Mouse (Mus musculus) MEL (cell line): ENCODE results near the gene Wnk4. TPM values are rescaled to one million over a fixed set of nuclear protein-coding genes. Genes with fewer than 3 reads are reported as not detected.

Experiments used
- DNase-seq: peaks from one replicate; pipeline ENCODE4 v3.0.0; 2011; ENCODE audit warnings: low read depth, low spot score
- H3K27ac ChIP-seq: 2 replicates; pipeline ENCODE4 v1.5.1; 2012; ENCODE audit warnings: low read depth, mild to moderate bottlenecking, control low read depth, low read length, moderate library complexity; ENCODE audit not compliant: control insufficient read depth
- H3K27me3 ChIP-seq, 2 experiments: fragments of 150-350 bp in 1 of 2; sonication (generic) in 1 of 2; 2 replicates each; pipeline ENCODE4 v1.6.1; 2012; ENCODE audit warnings: low read length in 2 of 2, mild to moderate bottlenecking in 2 of 2, improper control_type of control experiment in 1 of 2, moderate library complexity in 1 of 2; ENCODE audit not compliant: insufficient read depth in 2 of 2, control insufficient read depth in 1 of 2
- H3K36me3 ChIP-seq, 2 experiments: 2 replicates each; pipeline ENCODE4 v1.6.1; 2012 to 2014; ENCODE audit warnings: low read length in 2 of 2, improper control_type of control experiment in 1 of 2, inconsistent platforms in 1 of 2, mild to moderate bottlenecking in 1 of 2; ENCODE audit not compliant: insufficient read depth in 2 of 2, control insufficient read depth in 1 of 2
- H3K4me1 ChIP-seq, 2 experiments: fragments of 150-350 bp in 1 of 2; sonication (generic) in 1 of 2; 2 replicates each; pipeline ENCODE4 v1.6.1; 2012; ENCODE audit warnings: low read length in 2 of 2, improper control_type of control experiment in 1 of 2, mild to moderate bottlenecking in 1 of 2; ENCODE audit not compliant: insufficient read depth in 2 of 2, control insufficient read depth in 1 of 2
- H3K4me3 ChIP-seq, 2 experiments: fragments of 150-350 bp in 1 of 2; sonication (generic) in 1 of 2; 2 replicates each; pipeline ENCODE4 v1.5.1; 2012; ENCODE audit warnings: low read depth in 2 of 2, low read length in 2 of 2, mild to moderate bottlenecking in 2 of 2, moderate library complexity in 2 of 2, control low read depth in 1 of 2, improper control_type of control experiment in 1 of 2; ENCODE audit not compliant: control insufficient read depth in 1 of 2, insufficient read depth in 1 of 2
- H3K79me2 ChIP-seq: 2 replicates; pipeline ENCODE4 v1.6.1; 2012; ENCODE audit warnings: mild to moderate bottlenecking, low read length, moderate library complexity; ENCODE audit not compliant: control insufficient read depth, poor library complexity, insufficient read depth
- H3K9ac ChIP-seq: 2 replicates; pipeline ENCODE4 v1.6.1; 2012; ENCODE audit warnings: low read depth, mild to moderate bottlenecking, control low read depth, low read length, moderate library complexity; ENCODE audit not compliant: control insufficient read depth, poor library complexity, severe bottlenecking
- H3K9me3 ChIP-seq: fragments of 150-350 bp; sonication (generic); replicated peaks from 2 replicates; pipeline ENCODE4 v1.6.1; 2012; ENCODE audit warnings: mild to moderate bottlenecking, low read length, improper control_type of control experiment, moderate library complexity; ENCODE audit not compliant: insufficient read depth
- CTCF ChIP-seq, 3 experiments: IDR thresholded peaks in 2 of 3; conservative IDR thresholded peaks in 1 of 3; 2 replicates each; pipeline ENCODE4 v1.5.1; 2011 to 2012; ENCODE audit warnings: low read length in 3 of 3, low read depth in 2 of 3, mild to moderate bottlenecking in 2 of 3, improper control_type of control experiment in 1 of 3, inconsistent platforms in 1 of 3, mixed read lengths in 1 of 3, moderate library complexity in 1 of 3; ENCODE audit not compliant: control insufficient read depth in 1 of 3, insufficient read depth in 1 of 3, poor library complexity in 1 of 3, severe bottlenecking in 1 of 3
- E2F4 ChIP-seq: IDR thresholded peaks from 2 replicates; pipeline ENCODE4 v1.6.1; 2011; ENCODE audit warnings: low read depth, low read length, improper control_type of control experiment, borderline replicate concordance
- ELF1 ChIP-seq: IDR thresholded peaks from 2 replicates; pipeline ENCODE4 v1.6.1; 2014; ENCODE audit warnings: low read depth, mild to moderate bottlenecking, inconsistent platforms, low read length, improper control_type of control experiment, moderate library complexity
- ETS1 ChIP-seq: IDR thresholded peaks from 2 replicates; pipeline ENCODE4 v1.6.1; 2012; ENCODE audit warnings: low read depth, mild to moderate bottlenecking, inconsistent platforms, low read length, improper control_type of control experiment, moderate library complexity
- JUND ChIP-seq: IDR thresholded peaks from 2 replicates; pipeline ENCODE4 v1.6.1; 2011; ENCODE audit warnings: low read depth, mild to moderate bottlenecking, improper control_type of control experiment, low read length
- KAT2A ChIP-seq: conservative IDR thresholded peaks from 2 replicates; pipeline ENCODE4 v1.6.1; 2012; ENCODE audit warnings: low read depth, low read length, improper control_type of control experiment, inconsistent platforms
- MAFK ChIP-seq: IDR thresholded peaks from 2 replicates; pipeline ENCODE4 v1.6.1; 2011; ENCODE audit warnings: low read depth, mild to moderate bottlenecking, low read length, improper control_type of control experiment, borderline replicate concordance
- MAZ ChIP-seq: IDR thresholded peaks from 2 replicates; pipeline ENCODE4 v1.6.1; 2012; ENCODE audit warnings: low read depth, mild to moderate bottlenecking, inconsistent platforms, low read length, improper control_type of control experiment
- NRF1 ChIP-seq: IDR thresholded peaks from 2 replicates; pipeline ENCODE4 v1.6.1; 2014; ENCODE audit warnings: low read depth, mild to moderate bottlenecking, inconsistent platforms, low read length, improper control_type of control experiment, moderate library complexity; ENCODE audit not compliant: poor library complexity, insufficient read depth, severe bottlenecking
- POLR2A ChIP-seq, 2 experiments: IDR thresholded peaks; 2 replicates each; pipeline ENCODE4 v1.6.1; 2011 to 2012; ENCODE audit warnings: low read length in 2 of 2, mild to moderate bottlenecking in 2 of 2, control low read depth in 1 of 2, improper control_type of control experiment in 1 of 2, low read depth in 1 of 2, moderate library complexity in 1 of 2; ENCODE audit not compliant: control insufficient read depth in 1 of 2, insufficient read depth in 1 of 2, poor library complexity in 1 of 2
- POLR2AphosphoS5 ChIP-seq: IDR thresholded peaks from 2 replicates; pipeline ENCODE4 v1.6.1; 2012; ENCODE audit warnings: low read depth, borderline replicate concordance, mild to moderate bottlenecking, inconsistent platforms, low read length, moderate library complexity, mixed read lengths
- RCOR1 ChIP-seq: IDR thresholded peaks from 2 replicates; pipeline ENCODE4 v1.6.1; 2012; ENCODE audit warnings: low read depth, mild to moderate bottlenecking, inconsistent platforms, low read length, improper control_type of control experiment
- SIN3A ChIP-seq: IDR thresholded peaks from 2 replicates; pipeline ENCODE4 v1.6.1; 2012; ENCODE audit warnings: low read length, improper control_type of control experiment, inconsistent platforms
- TBP ChIP-seq: IDR thresholded peaks from 2 replicates; pipeline ENCODE4 v1.8.0; 2011; ENCODE audit warnings: low read depth, low read length, improper control_type of control experiment
- UBTF ChIP-seq: IDR thresholded peaks from 2 replicates; pipeline ENCODE4 v1.6.1; 2012; ENCODE audit warnings: low read depth, mild to moderate bottlenecking, inconsistent platforms, low read length, improper control_type of control experiment, moderate library complexity, borderline replicate concordance; ENCODE audit not compliant: insufficient read depth
- USF2 ChIP-seq, 2 experiments: IDR thresholded peaks; 2 replicates each; pipeline ENCODE4 v1.6.1; 2011 to 2012; ENCODE audit warnings: improper control_type of control experiment in 2 of 2, low read length in 2 of 2, borderline replicate concordance in 1 of 2, inconsistent platforms in 1 of 2, low read depth in 1 of 2, mild to moderate bottlenecking in 1 of 2; ENCODE audit not compliant: insufficient read depth in 1 of 2
- ZNF384 ChIP-seq: IDR thresholded peaks from 2 replicates; pipeline ENCODE4 v1.6.1; 2012; ENCODE audit warnings: low read depth, mild to moderate bottlenecking, inconsistent platforms, low read length, improper control_type of control experiment
- polyA plus RNA-seq, 2 experiments: library from polyadenylated mRNA; stranded (reverse) in 1 of 2; unstranded in 1 of 2; fragments of >175 nt in 1 of 2; fragments of >200 nt in 1 of 2; gene quantifications; 2 replicates each; pipeline versions ENCODE4 v1.2.1 to v1.2.4; 2012; ENCODE audit warnings: low replicate concordance in 2 of 2, low read depth in 1 of 2; ENCODE audit not compliant: insufficient read length in 2 of 2, insufficient read depth in 1 of 2, missing spikeins in 1 of 2
- total RNA-seq: library from RNA; depleted of rRNA; stranded (reverse); fragments of 300-350 nt; gene quantifications from 2 replicates; pipeline ENCODE4 v1.2.3, GENCODE M21; 2012

The Wnk4 gene
- total and polyA plus RNA-seq, 3 experiments: 0.92 to 3.4 TPM; not detected in 1

DNA sequence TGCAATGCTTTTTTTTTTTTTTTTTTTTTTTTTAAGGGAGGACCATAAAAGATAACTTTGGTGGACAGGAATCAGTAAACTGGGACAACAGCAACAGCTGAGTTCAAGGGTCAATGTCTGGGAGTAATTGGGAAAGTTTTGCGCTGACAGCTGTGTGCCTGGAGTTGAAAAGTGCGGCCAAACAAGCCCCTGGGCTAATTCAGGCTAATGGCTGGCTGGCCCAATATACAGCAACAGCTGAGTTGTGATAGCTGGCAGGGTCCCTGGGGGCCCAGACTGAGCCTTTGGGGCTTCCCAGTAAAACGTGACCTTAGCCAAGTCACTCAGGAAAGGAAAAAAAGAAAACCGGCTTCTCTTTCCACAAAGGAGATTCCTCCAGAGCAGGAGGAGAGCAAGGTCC is 15.3 kb upstream of the Wnk4 start:
- Histone ChIP-seq H3K27ac (no peak overlapping the region), H3K27me3 (peaks cover 0 to 5% of the 10 kb centered on the region in 2 experiments; a peak in 3 of 4 replicates), H3K9me3 (no peaks in the 10 kb centered on the region), H3K79me2 (no peaks in the 10 kb centered on the region), H3K36me3 (no peaks in the 10 kb centered on the region)
- DNase-seq: no peak
- TF ChIP-seq ETS1 (no peak), ZNF384 (peak; percentile 59; the same call in 1 of the 2 replicates), UBTF (no peak), E2F4 (no peak)
- TF ChIP-seq, all 39 proteins: peak for 1
- Histone ChIP-seq H3K4me1 (peaks cover 0 to 4% of the 10 kb centered on the region in 2 experiments; a peak in 1 of 4 replicates), H3K4me3 (no peak overlapping the region), H3K9ac (no peak overlapping the region)

GRCm38 (mm10) chr11:101245855-101246701 is 14.3 kb upstream of the Wnk4 start, which contains the start of gene Ramp2:
TSS of gene Ramp2 (plus strand) at chr11:101246028.
- Histone ChIP-seq H3K27ac (no peak within 1 kb of the TSS), H3K4me3 (no peak within 1 kb of the TSS)
- DNase-seq: no peak

DNA sequence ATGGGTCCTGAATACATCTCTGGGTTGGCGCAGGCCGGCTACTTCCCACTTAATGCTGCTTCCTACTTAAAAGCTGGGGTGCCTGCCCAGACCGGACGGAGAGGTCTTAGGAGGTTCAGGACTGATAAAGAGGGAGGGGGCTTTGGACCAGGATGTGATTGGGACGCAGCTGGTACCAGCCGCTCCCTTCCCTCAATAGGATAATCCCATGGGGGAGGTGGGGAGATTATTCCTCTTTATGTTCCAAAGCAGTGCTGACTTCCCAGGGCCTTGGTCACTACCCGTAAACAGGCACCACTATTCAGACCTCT is 13.7 kb upstream of the Wnk4 start:
- Histone ChIP-seq H3K79me2 (no peaks in the 10 kb centered on the region), H3K4me1 (peaks cover 0 to 4% of the 10 kb centered on the region in 2 experiments; a peak in 1 of 4 replicates), H3K4me3 (no peak overlapping the region), H3K36me3 (no peaks in the 10 kb centered on the region), H3K9me3 (no peaks in the 10 kb centered on the region), H3K9ac (no peak overlapping the region), H3K27me3 (peaks cover 0 to 5% of the 10 kb centered on the region in 2 experiments; a peak in 3 of 4 replicates), H3K27ac (no peak overlapping the region)
- DNase-seq: no peak
- TF ChIP-seq ETS1 (no peak), ELF1 (no peak), MAZ (no peak), SIN3A (no peak), USF2 (IDR thresholded peaks at IDR 0.05; ENCODE audit: borderline replicate concordance in 1 of 2, insufficient read depth in 1 of 2, low read depth in 1 of 2, low read length in 2 of 2) (no peak), JUND (no peak), CTCF (IDR thresholded peaks at IDR 0.05 in 2 of 3, conservative IDR thresholded peaks at IDR 0.05 in 1 of 3; ENCODE audit: control insufficient read depth in 1 of 3, insufficient read depth in 1 of 3, low read depth in 2 of 3, low read length in 3 of 3, poor library complexity in 1 of 3, severe bottlenecking in 1 of 3) (no peak), KAT2A (no peak), POLR2AphosphoS5 (no peak), TBP (no peak), MAFK (no peak)

More at GRCm38 (mm10) chr11:101245855-101246701, 14.3 kb upstream of the Wnk4 start, which contains the start of gene Ramp2:
- no peaks in the 10 kb centered on the region for H3K36me3 ChIP-seq
- peaks cover 0 to 5% of the 10 kb centered on the region in 2 experiments; a peak in 3 of 4 replicates for H3K27me3 ChIP-seq
- no peaks in the 10 kb centered on the region for H3K79me2 ChIP-seq
- H3K9ac ChIP-seq: no peak within 1 kb of the TSS
- TF ChIP-seq POLR2AphosphoS5 (no peak), POLR2A (IDR thresholded peaks at IDR 0.05; ENCODE audit: control insufficient read depth in 1 of 2, insufficient read depth in 1 of 2, low read depth in 1 of 2, low read length in 2 of 2, poor library complexity in 1 of 2) (no peak), TBP (no peak), KAT2A (no peak), CTCF (IDR thresholded peaks at IDR 0.05 in 2 of 3, conservative IDR thresholded peaks at IDR 0.05 in 1 of 3; ENCODE audit: control insufficient read depth in 1 of 3, insufficient read depth in 1 of 3, low read depth in 2 of 3, low read length in 3 of 3, poor library complexity in 1 of 3, severe bottlenecking in 1 of 3) (no peak), RCOR1 (no peak), NRF1 (no peak)
- H3K4me1 ChIP-seq: peaks cover 0 to 4% of the 10 kb centered on the region in 2 experiments; a peak in 1 of 4 replicates
- no peaks in the 10 kb centered on the region for H3K9me3 ChIP-seq
